Mouse (Mus musculus): Measurements from ENCODE around the gene Slc26a1. TPM values are rescaled to one million over a fixed set of nuclear protein-coding genes. Genes with fewer than 3 reads are reported as not detected.
A peak's percentile ranks its signal among the peaks of the same experiment; 100 is the strongest.

The Slc26a1 gene
- polyA plus RNA-seq, 1 experiment from 2014 or later, result 1.1 TPM

DNA sequence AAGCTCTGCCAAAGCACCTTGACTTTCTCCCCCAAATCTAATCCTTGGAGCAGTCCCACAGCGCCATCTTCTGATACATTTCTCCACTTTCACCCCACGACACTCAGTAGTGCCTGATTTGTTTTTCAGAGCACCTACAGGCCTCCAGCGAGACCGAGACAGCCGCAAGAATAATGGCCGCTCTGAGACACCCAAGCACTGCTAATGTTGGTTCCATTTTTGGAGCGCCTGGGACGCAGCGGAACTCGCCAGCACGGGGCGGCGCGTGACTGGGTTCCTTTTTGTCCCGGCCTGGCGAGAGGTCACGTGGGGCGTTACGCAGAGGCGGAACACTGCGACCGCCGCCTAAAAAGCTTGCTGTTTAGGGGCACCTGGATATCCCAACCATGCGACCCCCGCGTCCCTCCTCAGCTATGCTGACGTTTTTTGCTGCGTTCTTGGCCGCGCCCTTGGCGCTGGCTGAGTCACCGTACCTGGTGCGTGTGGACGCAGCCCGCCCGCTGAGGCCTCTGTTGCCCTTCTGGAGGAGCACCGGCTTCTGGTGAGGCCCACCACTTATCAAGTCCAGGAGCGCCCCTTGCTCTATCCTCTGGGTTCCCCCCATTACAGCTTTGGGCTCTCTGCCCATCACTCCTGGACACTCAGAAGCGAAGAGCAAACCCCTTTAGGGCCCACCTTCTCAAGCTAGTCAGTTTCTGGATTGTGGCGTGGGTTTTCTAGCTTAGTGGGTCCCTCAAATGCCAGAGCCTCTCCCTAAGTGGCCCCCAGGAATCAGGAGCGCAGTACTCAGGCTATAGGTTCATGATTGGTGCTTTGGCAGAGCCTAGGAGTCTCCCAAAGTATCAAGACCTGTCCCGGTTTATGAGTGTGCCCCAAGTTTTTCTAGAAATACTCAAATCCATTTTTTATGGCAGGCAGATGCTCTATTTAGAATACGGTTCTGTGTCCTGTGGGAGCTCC lies 6.1 kb downstream of the Slc26a1 start, which contains the start of gene Dgkq:
Dgkq (minus strand) TSS at position 696 of the 960 bp plus-strand sequence.
- H3K36me3 ChIP-seq (ENCODE audit: control insufficient read depth, insufficient read depth, low read length), result peaks cover 2% of the 10 kb centered on the region; the same call in 1 of the 2 replicates
- DNase-seq (ENCODE audit: low spot score) (peak; percentile 87), ATAC-seq (replicated peaks; ENCODE audit: low FRiP score) (peak; percentile 88)
- H3K4me2 ChIP-seq (ENCODE audit: low read depth, low read length, severe bottlenecking), result peak within 1 kb of the TSS; percentile 84
- H3K27ac ChIP-seq (ENCODE audit: low read depth, low read length), result peak within 1 kb of the TSS; percentile 42; the same call in 1 of the 2 replicates
- H3K9ac ChIP-seq (ENCODE audit: low read length), result peak within 1 kb of the TSS; percentile 82
- no peaks in the 10 kb centered on the region for H3K27me3 ChIP-seq (ENCODE audit: control insufficient read depth, insufficient read depth, low read length)
- 7% methylated on average over 43 of the region's 43 CpGs for WGBS
- H3K9me3 ChIP-seq (ENCODE audit: control insufficient read depth, low read length), result no peaks in the 10 kb centered on the region
- peaks cover 7% of the 10 kb centered on the region; the same call in 1 of the 2 replicates for H3K4me1 ChIP-seq (replicated peaks; ENCODE audit: control insufficient read depth, insufficient read depth, low read length)
- H3K4me3 ChIP-seq (ENCODE audit: low read depth, low read length), result peak within 1 kb of the TSS; percentile 48

DNA sequence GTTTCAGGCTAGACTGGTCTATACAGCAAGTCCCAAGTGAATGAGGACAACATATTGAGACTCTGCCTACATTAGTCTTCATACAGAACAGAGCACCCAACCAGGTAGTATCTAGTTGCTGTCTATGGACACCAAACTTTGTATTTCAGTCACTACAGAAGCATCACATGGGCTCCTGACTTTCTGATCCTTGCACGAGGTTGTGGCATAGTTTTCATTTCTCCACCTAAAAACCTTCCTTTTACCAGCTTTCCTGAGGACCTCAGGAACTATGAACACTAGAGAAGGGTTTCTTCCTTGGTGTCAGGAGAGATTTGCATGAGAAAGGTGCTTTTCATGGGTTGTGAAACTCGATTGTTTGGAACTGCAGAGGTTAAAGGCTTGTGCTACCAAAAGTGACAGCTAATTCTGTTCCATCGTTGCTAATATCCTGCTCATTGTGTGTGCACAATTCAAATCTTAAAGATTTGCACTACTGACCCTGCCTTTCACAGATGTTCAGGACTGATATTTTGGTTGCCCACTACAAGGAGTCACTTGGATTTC lies 6.9 kb downstream of the Slc26a1 start:
- no peak for ATAC-seq (replicated peaks; ENCODE audit: low FRiP score)
- DNase-seq (ENCODE audit: low spot score), result no peak
- peaks cover 7% of the 10 kb centered on the region; the same call in 1 of the 2 replicates for H3K4me1 ChIP-seq (replicated peaks; ENCODE audit: control insufficient read depth, insufficient read depth, low read length)
- peak overlapping the region; percentile 82 for H3K9ac ChIP-seq (ENCODE audit: low read length)
- H3K36me3 ChIP-seq (ENCODE audit: control insufficient read depth, insufficient read depth, low read length), result peaks cover 2% of the 10 kb centered on the region; the same call in 1 of the 2 replicates
- H3K9me3 ChIP-seq (ENCODE audit: control insufficient read depth, low read length), result no peaks in the 10 kb centered on the region
- 18% methylated on average over 3 of the region's 3 CpGs for WGBS
- peak overlapping the region; percentile 84 for H3K4me2 ChIP-seq (ENCODE audit: low read depth, low read length, severe bottlenecking)
- H3K27me3 ChIP-seq (ENCODE audit: control insufficient read depth, insufficient read depth, low read length), result no peaks in the 10 kb centered on the region
- peak overlapping the region; percentile 48 for H3K4me3 ChIP-seq (ENCODE audit: low read depth, low read length)
- H3K27ac ChIP-seq (ENCODE audit: low read depth, low read length), result no peak overlapping the region; the same call in 1 of the 2 replicates

DNA sequence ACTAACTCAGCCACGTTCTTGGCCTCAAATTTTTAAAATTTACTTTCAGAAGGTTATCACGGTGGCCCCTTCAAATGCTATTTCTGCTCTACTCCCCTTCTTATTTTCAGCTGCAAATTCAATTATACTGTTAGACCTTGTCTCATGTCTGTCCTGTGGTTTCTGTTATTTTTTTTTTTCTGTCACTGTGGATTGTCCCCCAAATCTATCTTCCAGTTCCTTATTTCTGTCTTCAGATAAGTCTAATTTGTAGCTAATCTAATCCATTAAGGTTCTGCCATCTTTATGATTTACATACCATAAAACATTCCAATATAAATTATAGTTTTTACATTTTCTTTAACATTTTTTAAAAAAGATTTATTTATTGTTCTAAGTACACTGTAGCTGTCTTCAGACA lies 8.0 kb downstream of the Slc26a1 start:
- no peak for DNase-seq (ENCODE audit: low spot score)
- no peak overlapping the region for H3K4me2 ChIP-seq (ENCODE audit: low read depth, low read length, severe bottlenecking)
- WGBS, result 80% methylated on average over 2 of the region's 2 CpGs
- H3K9ac ChIP-seq (ENCODE audit: low read length), result no peak overlapping the region
- H3K9me3 ChIP-seq (ENCODE audit: control insufficient read depth, low read length), result no peaks in the 10 kb centered on the region
- peaks cover 2% of the 10 kb centered on the region; the same call in 1 of the 2 replicates for H3K36me3 ChIP-seq (ENCODE audit: control insufficient read depth, insufficient read depth, low read length)
- ATAC-seq (replicated peaks; ENCODE audit: low FRiP score), result no peak
- H3K4me1 ChIP-seq (replicated peaks; ENCODE audit: control insufficient read depth, insufficient read depth, low read length), result peaks cover 7% of the 10 kb centered on the region; the same call in 1 of the 2 replicates
- no peak overlapping the region for H3K4me3 ChIP-seq (ENCODE audit: low read depth, low read length)
- no peak overlapping the region for H3K27ac ChIP-seq (ENCODE audit: low read depth, low read length)
- H3K27me3 ChIP-seq (ENCODE audit: control insufficient read depth, insufficient read depth, low read length), result no peaks in the 10 kb centered on the region

DNA sequence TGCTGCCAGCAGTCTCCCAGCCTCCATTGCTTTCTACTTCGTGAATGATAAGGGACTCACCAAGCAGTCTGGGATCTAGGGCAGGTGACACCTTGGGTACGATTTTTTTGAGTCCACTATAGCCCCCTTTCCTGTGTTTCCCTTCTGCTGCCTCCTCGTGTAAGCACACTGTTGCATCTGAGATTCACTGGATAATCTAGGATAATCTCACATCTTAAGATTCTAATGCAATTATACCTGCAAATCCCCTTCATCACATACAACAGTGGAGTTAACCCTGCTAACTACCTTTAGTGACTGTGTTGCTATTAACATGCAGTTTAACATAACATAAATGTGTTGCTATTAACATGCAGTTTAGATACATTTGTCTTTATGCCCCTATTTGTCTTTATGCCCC lies 10.3 kb downstream of the Slc26a1 start:
- no peak for DNase-seq (ENCODE audit: low spot score)
- Histone ChIP-seq H3K27ac (ENCODE audit: low read depth, low read length) (no peak overlapping the region), H3K4me2 (ENCODE audit: low read depth, low read length, severe bottlenecking) (no peak overlapping the region), H3K4me3 (ENCODE audit: low read depth, low read length) (no peak overlapping the region), H3K36me3 (ENCODE audit: control insufficient read depth, insufficient read depth, low read length) (no peaks in the 10 kb centered on the region), H3K9me3 (ENCODE audit: control insufficient read depth, low read length) (no peaks in the 10 kb centered on the region), H3K9ac (ENCODE audit: low read length) (no peak overlapping the region), H3K27me3 (ENCODE audit: control insufficient read depth, insufficient read depth, low read length) (no peaks in the 10 kb centered on the region), H3K4me1 (replicated peaks; ENCODE audit: control insufficient read depth, insufficient read depth, low read length) (peaks cover 9% of the 10 kb centered on the region)
- no peak for ATAC-seq (replicated peaks; ENCODE audit: low FRiP score)
- WGBS, result 41% methylated on average over 3 of the region's 3 CpGs

DNA sequence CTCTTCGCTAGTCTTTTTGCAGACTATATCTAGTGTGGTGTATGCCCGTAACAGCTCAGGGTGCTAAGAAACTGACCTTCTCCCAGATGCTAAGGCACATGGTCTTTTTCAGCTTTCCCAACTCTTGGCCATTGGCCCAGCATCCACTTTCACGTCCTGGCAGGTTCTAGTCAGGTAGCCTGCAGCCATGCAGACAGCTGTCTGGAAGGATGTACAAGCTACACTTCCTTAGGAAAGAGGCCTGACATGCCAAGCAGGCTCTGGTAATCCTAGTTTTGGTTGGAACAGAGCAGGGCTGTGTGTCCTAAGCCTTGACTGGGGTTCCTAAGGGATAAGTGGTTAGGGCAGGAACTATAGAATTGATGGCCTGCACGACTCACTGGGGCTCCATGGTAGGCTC lies 12.6 kb downstream of the Slc26a1 start:
- H3K27ac ChIP-seq (ENCODE audit: low read depth, low read length), result no peak overlapping the region
- DNase-seq (ENCODE audit: low spot score) (no peak), ATAC-seq (replicated peaks; ENCODE audit: low FRiP score) (no peak)
- H3K4me3 ChIP-seq (ENCODE audit: low read depth, low read length), result no peak overlapping the region
- H3K27me3 ChIP-seq (ENCODE audit: control insufficient read depth, insufficient read depth, low read length), result no peaks in the 10 kb centered on the region
- 86% methylated on average over 4 of the region's 4 CpGs for WGBS
- H3K4me1 ChIP-seq (replicated peaks; ENCODE audit: control insufficient read depth, insufficient read depth, low read length), result peaks cover 5% of the 10 kb centered on the region
- no peaks in the 10 kb centered on the region for H3K36me3 ChIP-seq (ENCODE audit: control insufficient read depth, insufficient read depth, low read length)
- H3K9ac ChIP-seq (ENCODE audit: low read length), result no peak overlapping the region
- no peaks in the 10 kb centered on the region for H3K9me3 ChIP-seq (ENCODE audit: control insufficient read depth, low read length)
- no peak overlapping the region for H3K4me2 ChIP-seq (ENCODE audit: low read depth, low read length, severe bottlenecking)

DNA sequence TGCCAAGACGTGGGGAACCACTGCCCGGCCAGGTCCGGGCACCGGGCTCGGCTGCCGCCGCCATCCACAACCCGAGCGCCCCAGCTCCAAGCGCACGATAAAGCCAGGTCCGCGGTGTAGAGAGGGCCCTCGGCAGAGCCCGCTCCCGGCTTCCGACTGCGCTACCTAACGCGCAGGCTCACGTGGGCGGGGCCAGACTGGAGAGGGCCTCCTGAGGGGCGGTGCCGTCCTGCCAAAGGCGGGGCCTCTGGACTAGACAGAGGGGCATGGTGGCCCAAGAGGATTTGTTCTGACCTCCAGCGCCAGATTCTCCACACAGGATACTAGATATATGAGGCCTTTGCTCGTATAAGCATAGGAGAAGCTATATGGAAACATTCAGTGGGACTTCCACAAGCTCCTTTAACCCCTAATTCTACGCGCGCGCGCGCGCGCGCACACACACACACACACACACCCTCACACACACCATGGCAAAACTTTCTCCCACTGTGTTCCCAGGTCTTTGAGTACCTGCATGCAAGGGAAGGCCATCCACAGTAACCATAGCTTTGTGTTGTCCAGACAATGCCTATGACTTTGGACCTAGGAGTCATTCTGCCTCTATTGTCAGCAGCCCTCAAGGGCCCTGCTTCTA lies 14.6 kb downstream of the Slc26a1 start:
- WGBS, result 10% methylated on average over 36 of the region's 36 CpGs
- no peaks in the 10 kb centered on the region for H3K27me3 ChIP-seq (ENCODE audit: control insufficient read depth, insufficient read depth, low read length)
- ATAC-seq (replicated peaks; ENCODE audit: low FRiP score) (peak; percentile 98), DNase-seq (ENCODE audit: low spot score) (peak; percentile 94)
- peak overlapping the region; percentile 86 for H3K9ac ChIP-seq (ENCODE audit: low read length)
- peak overlapping the region; percentile 93 for H3K4me2 ChIP-seq (ENCODE audit: low read depth, low read length, severe bottlenecking)
- no peaks in the 10 kb centered on the region for H3K9me3 ChIP-seq (ENCODE audit: control insufficient read depth, low read length)
- no peak overlapping the region for H3K27ac ChIP-seq (ENCODE audit: low read depth, low read length)
- peaks cover 5% of the 10 kb centered on the region for H3K4me1 ChIP-seq (replicated peaks; ENCODE audit: control insufficient read depth, insufficient read depth, low read length)
- H3K36me3 ChIP-seq (ENCODE audit: control insufficient read depth, insufficient read depth, low read length), result no peaks in the 10 kb centered on the region; the same call in 1 of the 2 replicates
- H3K4me3 ChIP-seq (ENCODE audit: low read depth, low read length), result peak overlapping the region; percentile 74

DNA sequence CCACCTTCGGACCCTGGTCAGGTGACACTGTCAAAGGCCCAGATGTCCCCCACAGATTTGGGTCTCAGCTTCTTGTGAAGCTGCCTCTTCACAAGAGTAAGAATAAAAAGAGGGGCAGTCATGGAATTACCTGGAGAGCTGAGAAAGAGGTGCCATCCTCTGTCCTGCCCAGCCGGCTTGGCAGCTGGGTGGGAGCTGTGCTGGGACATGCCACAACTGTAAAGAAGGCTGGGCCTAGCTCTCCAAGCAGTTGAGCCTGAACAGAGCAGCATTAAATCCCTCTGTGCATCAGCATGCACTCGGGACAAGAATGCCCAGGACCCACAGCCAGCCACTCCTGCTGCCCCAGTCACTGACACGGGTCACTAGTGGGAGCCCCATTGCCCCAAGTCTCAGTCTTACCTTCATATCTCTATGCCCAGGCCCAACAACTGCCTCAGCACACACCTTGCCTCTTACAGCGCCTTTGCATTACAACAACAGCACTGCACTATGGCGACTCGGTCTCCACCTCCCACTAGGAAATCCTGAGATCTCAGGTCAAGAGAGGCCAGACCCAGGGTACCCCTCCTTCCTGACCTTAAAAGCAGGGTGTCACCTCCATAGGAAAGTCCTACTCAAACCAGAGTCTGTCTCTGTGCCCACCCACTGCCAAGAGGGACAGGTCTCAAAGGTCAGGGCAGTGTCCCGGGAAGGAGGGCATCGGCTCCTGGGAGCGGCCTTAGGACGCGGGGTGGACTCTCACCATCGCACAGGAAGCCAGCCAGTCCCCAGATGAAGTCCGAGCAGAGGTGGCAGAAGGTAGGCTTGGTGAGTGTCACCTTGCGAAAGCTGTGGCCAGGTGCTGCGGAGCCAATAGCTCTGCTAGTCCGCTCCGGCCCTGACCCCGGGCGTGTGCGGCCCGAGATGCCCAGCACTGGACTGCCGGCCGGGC lies 15.4 kb downstream of the Slc26a1 start, which contains the start of gene Idua:
Idua (plus strand) TSS at position 634 of the 934 bp plus-strand sequence.
- Histone ChIP-seq H3K36me3 (ENCODE audit: control insufficient read depth, insufficient read depth, low read length) (no peaks in the 10 kb centered on the region; the same call in 1 of the 2 replicates), H3K4me3 (ENCODE audit: low read depth, low read length) (peak within 1 kb of the TSS; percentile 74), H3K4me1 (replicated peaks; ENCODE audit: control insufficient read depth, insufficient read depth, low read length) (peaks cover 5% of the 10 kb centered on the region), H3K9me3 (ENCODE audit: control insufficient read depth, low read length) (no peaks in the 10 kb centered on the region), H3K4me2 (ENCODE audit: low read depth, low read length, severe bottlenecking) (peak within 1 kb of the TSS; percentile 93), H3K27ac (ENCODE audit: low read depth, low read length) (no peak within 1 kb of the TSS), H3K9ac (ENCODE audit: low read length) (peak within 1 kb of the TSS; percentile 86), H3K27me3 (ENCODE audit: control insufficient read depth, insufficient read depth, low read length) (no peaks in the 10 kb centered on the region)
- ATAC-seq (replicated peaks; ENCODE audit: low FRiP score) (peak; percentile 59), DNase-seq (ENCODE audit: low spot score) (peak; percentile 53)
- 11% methylated on average over 24 of the region's 24 CpGs for WGBS
